Mouse (Mus musculus): ENCODE measurements around the gene Sec24a.
A peak's percentile ranks its signal among the peaks of the same experiment; 100 is the strongest.
"Not testable (repeated sequence)": the region's sequence is repeated elsewhere in the genome, so short reads cannot be mapped to it uniquely, and the experiment has no call there.

The Sec24a gene

GRCm38 (mm10) chr11:51759251-51759650, 4.2 kb downstream of the Sec24a start:
- no peak for DNase-seq

GRCm38 (mm10) chr11:51758207-51758606, 5.2 kb downstream of the Sec24a start:
- not testable (repeated sequence) for DNase-seq

- no peak for DNase-seq
These were observed 5.8 kb downstream of the Sec24a start for GRCm38 (mm10) chr11:51757625-51758024.

GRCm38 (mm10) chr11:51757023-51757422, 6.4 kb downstream of the Sec24a start:
- peak; percentile 16 for DNase-seq

GRCm38 (mm10) chr11:51756352-51756771, 7.1 kb downstream of the Sec24a start:
- peak; percentile 95 for DNase-seq

- DNase-seq: no peak
These were observed 7.7 kb downstream of the Sec24a start for GRCm38 (mm10) chr11:51755621-51756311.

GRCm38 (mm10) chr11:51751623-51752225, 11.7 kb downstream of the Sec24a start:
- not testable (repeated sequence) for DNase-seq

- DNase-seq: no peak
These were observed 17.3 kb downstream of the Sec24a start for GRCm38 (mm10) chr11:51746096-51746495.

- no peak for DNase-seq
These were observed 22.7 kb downstream of the Sec24a start for GRCm38 (mm10) chr11:51740701-51741100.

- DNase-seq: no peak
These were observed 24.6 kb downstream of the Sec24a start for GRCm38 (mm10) chr11:51738651-51739403.

- not testable (repeated sequence) for DNase-seq
These were observed 29.2 kb downstream of the Sec24a start for GRCm38 (mm10) chr11:51734218-51734617.

- no peak for DNase-seq
These were observed 30.6 kb downstream of the Sec24a start for GRCm38 (mm10) chr11:51732883-51733282.

GRCm38 (mm10) chr11:51721066-51721465, 42.4 kb downstream of the Sec24a start:
- DNase-seq: no peak

- DNase-seq: no peak
These were observed 56.4 kb downstream of the Sec24a start for GRCm38 (mm10) chr11:51707080-51707479.

- no peak for DNase-seq
These were observed 57.0 kb downstream of the Sec24a start for GRCm38 (mm10) chr11:51706451-51706850.

- DNase-seq: no peak
These were observed 59.9 kb downstream of the Sec24a start for GRCm38 (mm10) chr11:51703379-51703998.

GRCm38 (mm10) chr11:51702831-51703230, 60.6 kb downstream of the Sec24a start:
- no peak for DNase-seq

GRCm38 (mm10) chr11:51694984-51695383, 68.5 kb downstream of the Sec24a start:
- DNase-seq: no peak

GRCm38 (mm10) chr11:51690597-51690996, 72.8 kb downstream of the Sec24a start:
- not testable (repeated sequence) for DNase-seq

GRCm38 (mm10) chr11:51689343-51689742, 74.1 kb downstream of the Sec24a start:
- no peak for DNase-seq

- peak; percentile 100 for DNase-seq
These were observed 74.8 kb downstream of the Sec24a start, which contains the start of gene 0610009B22Rik for GRCm38 (mm10) chr11:51688330-51689328. Gene 0610009B22Rik, minus strand, starts transcription at chr11:51688874.

GRCm38 (mm10) chr11:51681976-51682374, 81.5 kb downstream of the Sec24a start:
- no peak for DNase-seq

All from cerebellum, adult 9-11 months (tissue).